Mouse (Mus musculus) liver, embryonic 11.5 days (tissue): Measurements from ENCODE around the gene Sdk1. TPM values are rescaled to one million over a fixed set of nuclear protein-coding genes. Genes with fewer than 3 reads are reported as not detected.

ENCODE experiments used
- ATAC-seq: fragments of 200-750 bp; cut with Nextera tagmentation; replicated peaks from 2 replicates; pipeline ENCODE4 v1.8.0; 2017; ENCODE audit warnings: moderate number of reproducible peaks, mild to moderate bottlenecking, moderate TSS enrichment, moderate library complexity; ENCODE audit not compliant: low FRiP score
- DNase-seq: peaks from one replicate; pipeline ENCODE4 v3.0.0-alpha.2; 2017; ENCODE audit warnings: low spot score
- H3K27ac ChIP-seq: fragments of 300-500 bp; sonication (generic); 2 replicates; pipeline ENCODE4 v1.5.1; 2014; ENCODE audit warnings: mild to moderate bottlenecking, low read depth, low read length, control low read depth
- H3K27me3 ChIP-seq: fragments of 300-500 bp; sonication (generic); replicated peaks from 2 replicates; pipeline ENCODE4 v1.6.1; 2014; ENCODE audit warnings: low read length, mixed read lengths; ENCODE audit not compliant: control insufficient read depth, insufficient read depth
- H3K36me3 ChIP-seq: fragments of 300-500 bp; sonication (generic); 2 replicates; pipeline ENCODE4 v1.6.1; 2014; ENCODE audit warnings: mild to moderate bottlenecking, low read length, moderate library complexity, mixed read lengths; ENCODE audit not compliant: control insufficient read depth, insufficient read depth
- H3K4me1 ChIP-seq: fragments of 300-500 bp; sonication (generic); replicated peaks from 2 replicates; pipeline ENCODE4 v1.6.1; 2014; ENCODE audit warnings: low read length, mixed read lengths; ENCODE audit not compliant: control insufficient read depth, insufficient read depth
- H3K4me2 ChIP-seq: fragments of 300-500 bp; sonication (generic); 2 replicates; pipeline ENCODE4 v1.6.1; 2014; ENCODE audit warnings: mild to moderate bottlenecking, control low read depth, moderate library complexity
- H3K4me3 ChIP-seq: fragments of 300-500 bp; sonication (generic); 2 replicates; pipeline ENCODE4 v1.5.1; 2014; ENCODE audit warnings: low read depth, low read length, control low read depth
- H3K9ac ChIP-seq: fragments of 300-500 bp; sonication (generic); 2 replicates; pipeline ENCODE4 v1.6.1; 2014; ENCODE audit warnings: low read depth, low read length, control low read depth
- H3K9me3 ChIP-seq: fragments of 300-500 bp; sonication (generic); 2 replicates; pipeline ENCODE4 v1.6.1; 2016; ENCODE audit warnings: low read length, inconsistent platforms, mixed read lengths; ENCODE audit not compliant: control insufficient read depth
- WGBS: fragments of 180-500 bp; shearing (Covaris S2); extraction: QIAGEN DNeasy Blood & Tissue Kit; methylation state at CpG from one replicate; pipeline ENCODE4 v1.1.7; 2014; 5-methylcytosine and 5-hydroxymethylcytosine counted together
- polyA plus RNA-seq: library from polyadenylated mRNA; unstranded; fragments of >200 nt; fragmentation: Nextera tagmentation; extraction: Ambion mirVana; gene quantifications from 2 replicates; pipeline ENCODE4 v1.2.1, GENCODE M21; 2014

The Sdk1 gene
- polyA plus RNA-seq, 1 experiment from 2014 or later = 0.53 TPM

DNA sequence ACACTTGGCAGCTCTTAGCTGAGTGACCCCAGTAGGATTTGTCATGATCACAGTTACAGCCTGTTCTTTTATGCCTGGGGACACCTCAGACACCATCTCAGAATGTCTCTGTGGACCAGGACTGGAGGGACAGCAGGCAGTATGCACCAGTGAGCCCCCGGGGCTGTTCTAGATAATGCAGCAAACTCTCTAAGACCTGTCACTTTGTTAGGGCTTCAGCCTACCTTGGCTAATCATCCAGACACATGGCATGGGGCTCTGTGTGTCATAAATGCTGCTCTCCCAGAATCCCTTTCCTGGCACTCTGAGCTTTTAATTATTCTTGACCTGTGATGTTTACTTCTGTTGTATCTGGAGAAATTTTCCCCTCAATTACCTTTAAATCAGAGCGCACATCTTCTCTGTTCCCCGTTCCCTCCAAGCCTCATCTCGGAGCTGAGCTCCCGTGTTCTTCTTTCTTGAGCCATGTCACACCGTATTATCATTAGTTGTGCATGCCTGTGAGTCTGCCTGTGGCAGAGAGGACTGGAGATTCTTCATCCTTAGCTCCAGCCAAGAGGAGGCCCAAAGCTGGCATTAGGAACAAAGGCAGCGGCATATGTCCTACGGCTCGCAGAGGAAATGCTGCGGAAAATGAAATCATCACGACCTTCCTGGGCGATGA is 448.3 kb downstream of the Sdk1 start:
- H3K4me1 ChIP-seq = no peaks in the 10 kb centered on the region
- no peaks in the 10 kb centered on the region for H3K36me3 ChIP-seq
- H3K9me3 ChIP-seq = 0 out of 2 replicates have a peak, but pooled peaks cover 2% of the 10 kb centered on the region
- no peaks in the 10 kb centered on the region for H3K27me3 ChIP-seq
- no peak for DNase-seq
- H3K9ac ChIP-seq = no peak overlapping the region
- ATAC-seq = no peak
- no peak overlapping the region for H3K27ac ChIP-seq
- no peak overlapping the region for H3K4me3 ChIP-seq
- 84% methylated on average over 12 of the region's 12 CpGs for WGBS
- H3K4me2 ChIP-seq = no peak overlapping the region

DNA sequence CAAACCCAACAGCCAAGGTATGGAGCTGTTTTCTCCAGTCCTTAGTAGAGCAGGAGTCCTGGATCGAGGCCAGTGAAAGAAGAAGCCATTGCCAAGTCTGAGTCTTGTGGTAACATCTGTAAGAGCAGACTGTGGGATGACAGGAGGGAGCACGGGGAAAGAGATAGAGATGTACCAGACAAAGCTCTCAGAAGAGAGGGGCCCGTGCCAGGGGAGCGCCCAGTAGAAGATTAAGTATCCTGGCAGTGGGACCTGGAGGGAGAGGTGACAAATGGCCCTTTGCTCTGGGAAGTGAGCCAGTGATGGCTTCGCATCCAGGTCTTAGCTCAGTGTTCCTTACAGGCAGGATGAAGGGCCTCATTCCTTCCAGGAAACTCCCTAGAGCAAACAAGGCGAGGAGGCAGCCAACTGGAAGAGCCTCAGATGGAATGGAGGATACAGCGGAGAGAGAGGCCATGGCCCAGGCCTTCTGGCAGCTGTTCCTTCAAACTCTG is 450.2 kb downstream of the Sdk1 start:
- Histone ChIP-seq H3K4me3 (no peak overlapping the region), H3K9me3 (0 out of 2 replicates have a peak, but pooled peaks cover 2% of the 10 kb centered on the region), H3K27ac (no peak overlapping the region), H3K27me3 (no peaks in the 10 kb centered on the region), H3K4me1 (no peaks in the 10 kb centered on the region), H3K9ac (no peak overlapping the region), H3K4me2 (no peak overlapping the region), H3K36me3 (no peaks in the 10 kb centered on the region)
- DNase-seq (no peak), ATAC-seq (no peak)
- 80% methylated on average over 7 of the region's 7 CpGs for WGBS

DNA sequence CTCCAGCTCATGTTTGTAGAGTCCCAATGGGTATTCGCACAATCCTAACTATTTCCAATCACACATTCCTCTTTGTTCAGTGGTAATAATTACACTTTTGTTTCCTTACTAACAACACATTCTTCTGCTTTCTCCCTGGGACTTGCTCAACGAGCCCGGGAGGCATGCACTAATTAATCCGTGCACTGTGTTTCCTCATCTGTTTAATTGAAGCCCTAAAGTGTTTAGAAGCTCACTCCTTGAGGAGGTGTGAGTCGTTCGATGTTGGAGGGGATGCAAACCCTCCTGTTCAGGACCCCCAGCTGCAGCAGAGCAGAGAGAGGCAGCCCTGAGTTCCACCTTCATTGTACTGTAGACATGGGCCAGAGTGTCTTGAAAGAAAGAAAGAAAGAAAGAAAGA is 452.4 kb downstream of the Sdk1 start:
- Histone ChIP-seq H3K36me3 (no peaks in the 10 kb centered on the region), H3K27ac (no peak overlapping the region), H3K4me3 (no peak overlapping the region), H3K9ac (no peak overlapping the region), H3K27me3 (no peaks in the 10 kb centered on the region), H3K4me2 (no peak overlapping the region), H3K9me3 (0 out of 2 replicates have a peak, but pooled peaks cover 2% of the 10 kb centered on the region), H3K4me1 (no peaks in the 10 kb centered on the region)
- WGBS = 73% methylated on average over 6 of the region's 6 CpGs
- ATAC-seq = no peak
- DNase-seq = no peak

DNA sequence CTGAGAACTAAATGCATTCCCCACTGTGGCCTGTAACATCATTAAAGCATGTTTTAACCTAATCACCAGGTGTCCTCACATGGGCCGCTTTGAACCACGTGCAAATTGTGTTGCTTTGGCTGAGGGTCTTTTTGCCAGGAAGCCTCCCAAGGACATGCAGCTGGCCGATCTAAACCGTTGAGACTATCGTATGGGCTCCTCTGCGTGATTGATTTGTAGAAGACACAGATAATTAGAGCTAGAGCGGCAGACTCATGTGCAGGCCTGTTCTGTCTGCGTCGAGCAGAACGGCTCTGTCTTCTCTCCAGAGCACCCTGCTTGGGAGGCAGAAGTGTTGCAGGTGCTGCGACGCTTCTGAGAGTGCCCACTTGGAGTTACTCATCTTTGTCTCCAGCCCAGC is 453.6 kb downstream of the Sdk1 start:
- H3K4me2 ChIP-seq = no peak overlapping the region
- no peak for DNase-seq
- H3K4me1 ChIP-seq = no peaks in the 10 kb centered on the region
- no peak overlapping the region for H3K4me3 ChIP-seq
- H3K9ac ChIP-seq = no peak overlapping the region
- H3K9me3 ChIP-seq = 0 out of 2 replicates have a peak, but pooled peaks cover 2% of the 10 kb centered on the region
- WGBS = 63% methylated on average over 12 of the region's 12 CpGs
- H3K27ac ChIP-seq = no peak overlapping the region
- ATAC-seq = no peak
- H3K27me3 ChIP-seq = no peaks in the 10 kb centered on the region
- H3K36me3 ChIP-seq = no peaks in the 10 kb centered on the region

DNA sequence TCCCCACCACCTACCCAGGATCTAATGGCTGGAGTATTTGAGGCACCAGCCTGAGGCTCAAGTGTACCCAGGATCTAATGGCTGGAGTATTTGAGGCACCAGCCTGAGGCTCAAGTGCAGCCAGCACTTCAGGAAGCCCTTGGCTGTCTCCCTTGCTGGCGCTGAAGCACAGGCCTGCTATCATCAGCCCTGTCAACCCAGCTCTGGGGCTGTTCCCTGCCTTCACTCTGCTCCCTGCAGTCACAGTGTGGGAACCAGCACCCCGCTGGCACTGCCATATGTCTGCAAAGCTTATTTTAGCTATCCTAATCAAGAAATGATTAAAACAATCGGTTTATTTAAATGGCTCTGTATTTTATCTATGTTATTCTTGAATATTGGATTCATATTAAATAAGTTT is 457.1 kb downstream of the Sdk1 start:
- H3K4me2 ChIP-seq = no peak overlapping the region
- H3K9me3 ChIP-seq = no peaks in the 10 kb centered on the region
- no peaks in the 10 kb centered on the region for H3K4me1 ChIP-seq
- ATAC-seq (no peak), DNase-seq (no peak)
- H3K27ac ChIP-seq = no peak overlapping the region
- no peaks in the 10 kb centered on the region for H3K27me3 ChIP-seq
- no peaks in the 10 kb centered on the region for H3K36me3 ChIP-seq
- no peak overlapping the region for H3K4me3 ChIP-seq
- 40% methylated on average over 3 of the region's 3 CpGs for WGBS
- no peak overlapping the region for H3K9ac ChIP-seq

DNA sequence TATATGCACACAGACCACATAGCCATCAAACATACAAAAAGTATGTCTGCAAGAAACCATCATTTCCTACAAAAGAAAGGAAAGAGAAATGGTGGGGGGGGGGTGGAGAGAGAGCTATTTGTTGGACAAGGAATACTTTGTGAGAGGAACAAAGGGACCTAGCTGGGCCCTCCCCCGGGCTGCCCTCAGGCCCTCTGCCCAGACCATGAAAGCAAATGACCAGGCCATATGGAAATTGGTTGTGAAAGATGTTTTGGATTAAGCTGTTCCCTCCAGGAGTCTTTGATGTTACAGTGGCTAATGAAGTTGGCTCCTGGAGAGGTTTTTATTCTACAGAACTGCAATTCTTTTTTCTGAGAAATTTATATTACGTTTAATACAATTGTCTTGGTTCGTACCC is 479.5 kb downstream of the Sdk1 start:
- H3K9me3 ChIP-seq = no peaks in the 10 kb centered on the region
- no peaks in the 10 kb centered on the region for H3K27me3 ChIP-seq
- H3K4me3 ChIP-seq = no peak overlapping the region
- no peak for DNase-seq
- H3K4me1 ChIP-seq = no peaks in the 10 kb centered on the region
- no peak for ATAC-seq
- H3K9ac ChIP-seq = no peak overlapping the region
- H3K36me3 ChIP-seq = no peaks in the 10 kb centered on the region
- WGBS = 72% methylated on average over 3 of the region's 3 CpGs
- no peak overlapping the region for H3K4me2 ChIP-seq
- H3K27ac ChIP-seq = no peak overlapping the region

DNA sequence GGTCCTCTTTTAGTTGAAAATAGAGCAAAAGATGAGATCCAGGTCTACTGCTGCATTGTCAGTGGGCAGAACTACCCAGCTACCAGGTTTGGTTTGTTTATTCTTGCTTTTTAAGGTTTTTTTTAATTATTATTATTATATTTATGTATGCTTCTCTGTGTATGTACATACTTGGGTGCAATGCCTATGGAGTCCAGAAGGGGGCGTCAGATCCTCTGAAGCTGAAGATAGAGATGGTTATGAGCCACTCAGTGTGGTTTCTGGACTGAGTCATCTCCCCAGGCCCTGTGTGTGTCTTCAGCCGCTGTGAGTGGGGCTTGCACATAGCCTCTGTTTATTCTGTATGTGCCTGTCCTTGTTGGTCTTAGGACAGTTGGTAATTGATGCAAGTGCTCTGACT is 486.7 kb downstream of the Sdk1 start:
- Histone ChIP-seq H3K9me3 (no peaks in the 10 kb centered on the region), H3K4me2 (no peak overlapping the region), H3K27me3 (no peaks in the 10 kb centered on the region), H3K27ac (no peak overlapping the region), H3K4me3 (no peak overlapping the region), H3K36me3 (no peaks in the 10 kb centered on the region), H3K9ac (no peak overlapping the region), H3K4me1 (no peaks in the 10 kb centered on the region)
- WGBS = 60% methylated on average over 2 of the region's 2 CpGs
- ATAC-seq (no peak), DNase-seq (no peak)

DNA sequence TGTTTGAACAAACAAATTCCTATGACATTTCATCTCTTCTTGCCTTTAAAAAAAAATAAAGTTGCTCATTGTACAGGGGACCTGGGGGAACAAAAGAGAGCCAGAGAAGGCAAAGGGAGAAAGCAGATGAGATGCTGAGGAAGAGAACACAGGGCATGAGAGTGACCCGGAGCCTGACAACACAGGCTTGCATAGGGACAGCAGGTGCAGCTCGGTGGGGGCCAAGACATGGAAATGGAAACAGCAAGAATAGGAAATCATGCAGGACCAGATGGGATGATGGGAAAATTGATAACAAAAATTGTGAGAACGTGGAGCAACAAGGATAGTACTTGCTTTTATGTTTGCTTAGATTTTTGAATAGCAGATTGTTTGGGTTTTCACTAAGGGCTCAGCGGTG is 488.7 kb downstream of the Sdk1 start:
- H3K27ac ChIP-seq = no peak overlapping the region
- ATAC-seq (no peak), DNase-seq (no peak)
- H3K9ac ChIP-seq = no peak overlapping the region
- H3K4me2 ChIP-seq = no peak overlapping the region
- H3K27me3 ChIP-seq = no peaks in the 10 kb centered on the region
- H3K4me3 ChIP-seq = no peak overlapping the region
- 70% methylated on average over 4 of the region's 4 CpGs for WGBS
- no peaks in the 10 kb centered on the region for H3K9me3 ChIP-seq
- H3K36me3 ChIP-seq = no peaks in the 10 kb centered on the region
- H3K4me1 ChIP-seq = no peaks in the 10 kb centered on the region

DNA sequence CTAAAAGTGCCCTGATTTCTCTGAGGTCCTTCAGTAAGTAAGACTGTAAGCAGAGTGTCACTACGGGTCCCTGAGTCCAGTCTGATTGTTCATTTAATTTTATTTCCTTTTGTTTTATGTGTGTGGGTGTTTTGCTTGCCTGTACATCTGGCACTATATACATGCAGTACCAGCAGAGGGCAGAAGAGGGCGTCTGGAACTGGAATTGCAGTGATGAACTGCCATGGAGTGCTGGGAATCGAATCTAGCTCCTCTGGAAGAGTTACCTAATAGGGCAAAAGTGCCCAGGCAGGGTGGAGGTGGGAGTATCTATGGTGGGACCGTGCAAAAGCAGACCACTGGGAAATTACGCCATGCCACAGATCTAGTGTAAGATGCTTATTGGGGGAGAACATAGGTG is 497.4 kb downstream of the Sdk1 start:
- Histone ChIP-seq H3K27me3 (no peaks in the 10 kb centered on the region), H3K27ac (no peak overlapping the region), H3K4me3 (no peak overlapping the region), H3K9me3 (no peaks in the 10 kb centered on the region; the same call in 1 of the 2 replicates), H3K36me3 (no peaks in the 10 kb centered on the region), H3K4me1 (no peaks in the 10 kb centered on the region), H3K9ac (no peak overlapping the region), H3K4me2 (no peak overlapping the region)
- DNase-seq = no peak
- 67% methylated on average over 5 of the region's 5 CpGs for WGBS
- ATAC-seq = no peak
